Mouse (Mus musculus) bone marrow, adult 2 months (tissue): Measurements from ENCODE around the gene Fars2. TPM values are rescaled to one million over a fixed set of nuclear protein-coding genes. Genes with fewer than 3 reads are reported as not detected.

Source experiments
- H3K27ac ChIP-seq: fragments of 200-500 bp; 2 replicates; pipeline ENCODE4 v1.5.1; 2012; ENCODE audit warnings: low read depth, mild to moderate bottlenecking, control low read depth, inconsistent platforms, low read length; ENCODE audit not compliant: control insufficient read depth, poor library complexity, insufficient read depth
- H3K4me1 ChIP-seq: fragments of 200-500 bp; 2 replicates; pipeline ENCODE4 v1.6.1; 2011; ENCODE audit warnings: low read length; ENCODE audit not compliant: control insufficient read depth, insufficient read depth
- H3K4me3 ChIP-seq: fragments of 200-500 bp; replicated peaks from 2 replicates; pipeline ENCODE3; 2011; ENCODE audit warnings: mild to moderate bottlenecking, low read depth, low read length, control low read depth; ENCODE audit not compliant: control insufficient read depth
- CTCF ChIP-seq: fragments of 200-500 bp; IDR thresholded peaks from 2 replicates; pipeline ENCODE4 v1.5.1; 2011; ENCODE audit warnings: low read length, control low read depth; ENCODE audit not compliant: control insufficient read depth, insufficient read depth
- POLR2A ChIP-seq: fragments of 200-500 bp; IDR thresholded peaks from 2 replicates; pipeline ENCODE4 v1.6.1; 2011; ENCODE audit warnings: low read depth, mild to moderate bottlenecking, control low read depth, low read length, borderline replicate concordance; ENCODE audit not compliant: control insufficient read depth
- WGBS: fragments of 180-500 bp; shearing (Covaris S2); methylation state at CpG from one replicate; pipeline ENCODE4 v1.1.7; 2018; 5-methylcytosine and 5-hydroxymethylcytosine counted together
- polyA plus RNA-seq: library from polyadenylated mRNA; stranded (reverse); fragments of >200 nt; gene quantifications from 2 replicates; pipeline ENCODE4 v1.2.4, GENCODE M21; 2011; ENCODE audit warnings: low replicate concordance; ENCODE audit not compliant: missing spikeins, insufficient read depth, insufficient read length

The Fars2 gene
- polyA plus RNA-seq, 1 experiment, result 29.7 TPM

GRCm38 (mm10) chr13:36129360-36130054 lies 12.3 kb downstream of the Fars2 start:
- no peak overlapping the region for H3K27ac ChIP-seq
- H3K4me1 ChIP-seq, result peaks cover 2% of the 10 kb centered on the region; the same call in 1 of the 2 replicates
- no peak for TF ChIP-seq CTCF
- no peak overlapping the region for H3K4me3 ChIP-seq
- WGBS, result 77% methylated on average over 2 of the region's 2 CpGs

- 88% methylated on average over 5 of the region's 5 CpGs for WGBS
- H3K4me3 ChIP-seq, result no peak overlapping the region
- TF ChIP-seq POLR2A (no peak), CTCF (no peak)
- no peak overlapping the region for H3K27ac ChIP-seq
- peaks cover 2% of the 10 kb centered on the region; the same call in 1 of the 2 replicates for H3K4me1 ChIP-seq
Measured at GRCm38 (mm10) chr13:36131401-36131800, 14.2 kb downstream of the Fars2 start.

GRCm38 (mm10) chr13:36131992-36132649 lies 14.9 kb downstream of the Fars2 start:
- H3K4me3 ChIP-seq, result no peak overlapping the region
- TF ChIP-seq CTCF (no peak), POLR2A (no peak)
- peaks cover 2% of the 10 kb centered on the region; the same call in 1 of the 2 replicates for H3K4me1 ChIP-seq
- 23% methylated on average over 5 of the region's 5 CpGs for WGBS
- H3K27ac ChIP-seq, result no peak overlapping the region

- 86% methylated on average over 5 of the region's 5 CpGs for WGBS
Measured at GRCm38 (mm10) chr13:36139703-36140102, 22.5 kb downstream of the Fars2 start.

GRCm38 (mm10) chr13:36140247-36141016 lies 23.2 kb downstream of the Fars2 start:
- Histone ChIP-seq H3K4me1 (no peaks in the 10 kb centered on the region), H3K4me3 (no peak overlapping the region), H3K27ac (no peak overlapping the region)
- 91% methylated on average over 5 of the region's 5 CpGs for WGBS
- no peak for TF ChIP-seq CTCF
- no peak for TF ChIP-seq POLR2A

More at GRCm38 (mm10) chr13:36139703-36140102, 22.5 kb downstream of the Fars2 start:
- no peak for TF ChIP-seq POLR2A
- no peak for TF ChIP-seq CTCF
- Histone ChIP-seq H3K27ac (no peak overlapping the region), H3K4me3 (no peak overlapping the region), H3K4me1 (no peaks in the 10 kb centered on the region)

- H3K27ac ChIP-seq, result no peak overlapping the region
- 9% methylated on average over 1 of the region's 1 CpGs for WGBS
- TF ChIP-seq CTCF (no peak), POLR2A (no peak)
Measured at GRCm38 (mm10) chr13:36145601-36146000, 28.4 kb downstream of the Fars2 start.

GRCm38 (mm10) chr13:36149175-36149939 lies 32.1 kb downstream of the Fars2 start:
- Histone ChIP-seq H3K4me3 (no peak overlapping the region), H3K4me1 (peaks cover 3% of the 10 kb centered on the region), H3K27ac (no peak overlapping the region)
- 56% methylated on average over 6 of the region's 6 CpGs for WGBS
- TF ChIP-seq CTCF, result no peak
- TF ChIP-seq POLR2A, result no peak

More at GRCm38 (mm10) chr13:36145601-36146000, 28.4 kb downstream of the Fars2 start:
- Histone ChIP-seq H3K4me3 (no peak overlapping the region), H3K4me1 (peaks cover 3% of the 10 kb centered on the region)

GRCm38 (mm10) chr13:36150272-36150671 lies 33.1 kb downstream of the Fars2 start:
- no peak for TF ChIP-seq POLR2A
- peaks cover 3% of the 10 kb centered on the region for H3K4me1 ChIP-seq
- WGBS, result 40% methylated on average over 5 of the region's 5 CpGs
- no peak overlapping the region for H3K27ac ChIP-seq
- no peak overlapping the region for H3K4me3 ChIP-seq
